Mouse (Mus musculus): ENCODE measurements around the gene H2al1e.

- TF ChIP-seq HCFC1 (IDR thresholded peaks at IDR 0.05; ENCODE audit: borderline replicate concordance, insufficient read depth, low read length) (no peak), ZNF384 (IDR thresholded peaks at IDR 0.05; ENCODE audit: low read depth, low read length) (no peak), MAFK (IDR thresholded peaks at IDR 0.05; ENCODE audit: insufficient read depth, low read depth, low read length) (no peak), CHD2 (IDR thresholded peaks at IDR 0.05; ENCODE audit: low read depth, low read length) (no peak), ZC3H11A (IDR thresholded peaks at IDR 0.05; ENCODE audit: borderline replicate concordance, low read depth, low read length) (no peak)
These were observed 34.0 kb downstream of the H2al1e start for GRCm38 (mm10) chrX:11345762-11346161.

Measured in ES-E14 (cell line).